Mouse (Mus musculus): Measurements from ENCODE around the gene Cep41.

GRCm38 (mm10) chr6:30645379-30645778 is 48.2 kb downstream of the Cep41 start:
- TF ChIP-seq POLR2A (IDR thresholded peaks at IDR 0.05; ENCODE audit: borderline replicate concordance, extremely low read depth, insufficient read depth, insufficient read length, poor library complexity, severe bottlenecking) = no peak
- no peak for TF ChIP-seq CTCF (IDR thresholded peaks at IDR 0.05; ENCODE audit: borderline replicate concordance, extremely low read depth, insufficient read depth, insufficient read length)
